Mouse (Mus musculus) heart, embryonic 11.5 days (tissue): ENCODE measurements around the gene Hist1h2bn. TPM values are rescaled to one million over a fixed set of nuclear protein-coding genes. Genes with fewer than 3 reads are reported as not detected.
"Not testable (repeated sequence)": the region's sequence is repeated elsewhere in the genome, so short reads cannot be mapped to it uniquely, and the experiment has no call there.

Experiments used
- ATAC-seq: fragments of 200-750 bp; cut with Nextera tagmentation; replicated peaks from 2 replicates; pipeline ENCODE4 v1.8.0; 2017; ENCODE audit warnings: moderate library complexity; ENCODE audit not compliant: insufficient number of reproducible peaks, low FRiP score, low TSS enrichment
- H3K27ac ChIP-seq: fragments of 300-500 bp; sonication (generic); 2 replicates; pipeline ENCODE4 v1.5.1; 2014; ENCODE audit warnings: mild to moderate bottlenecking, low read depth, low read length
- H3K27me3 ChIP-seq: fragments of 300-500 bp; sonication (generic); 2 replicates; pipeline ENCODE4 v1.6.1; 2014; ENCODE audit warnings: mild to moderate bottlenecking, low read length, mixed read lengths; ENCODE audit not compliant: control insufficient read depth, insufficient read depth
- H3K36me3 ChIP-seq: fragments of 300-500 bp; sonication (generic); 2 replicates; pipeline ENCODE4 v1.6.1; 2014; ENCODE audit warnings: mild to moderate bottlenecking, low read length, moderate library complexity, mixed read lengths; ENCODE audit not compliant: control insufficient read depth, insufficient read depth
- H3K4me1 ChIP-seq: fragments of 300-500 bp; sonication (generic); 2 replicates; pipeline ENCODE4 v1.6.1; 2014; ENCODE audit warnings: low read length; ENCODE audit not compliant: control insufficient read depth, insufficient read depth
- H3K4me2 ChIP-seq: fragments of 300-500 bp; sonication (generic); 2 replicates; pipeline ENCODE4 v1.6.1; 2014; ENCODE audit warnings: mild to moderate bottlenecking, moderate library complexity
- H3K4me3 ChIP-seq: fragments of 300-500 bp; sonication (generic); 2 replicates; pipeline ENCODE4 v1.5.1; 2014; ENCODE audit warnings: low read depth, low read length
- H3K9ac ChIP-seq: fragments of 300-500 bp; sonication (generic); 2 replicates; pipeline ENCODE4 v1.6.1; 2014; ENCODE audit warnings: mild to moderate bottlenecking, low read depth, low read length, moderate library complexity
- H3K9me3 ChIP-seq: fragments of 300-500 bp; sonication (generic); replicated peaks from 2 replicates; pipeline ENCODE4 v1.6.1; 2016; ENCODE audit warnings: low read length; ENCODE audit not compliant: control insufficient read depth
- WGBS: fragments of 180-500 bp; shearing (Covaris S2); extraction: QIAGEN DNeasy Blood & Tissue Kit; methylation state at CpG from one replicate; pipeline ENCODE4 v1.1.7; 2014; ENCODE audit not compliant: insufficient replicate concordance; 5-methylcytosine and 5-hydroxymethylcytosine counted together
- polyA plus RNA-seq: library from polyadenylated mRNA; unstranded; fragments of >200 nt; fragmentation: Nextera tagmentation; extraction: Ambion mirVana; gene quantifications from 2 replicates; pipeline ENCODE4 v1.2.1, GENCODE M21; 2014

The Hist1h2bn gene
- polyA plus RNA-seq, 1 experiment from 2014 or later = 2.0 TPM

DNA sequence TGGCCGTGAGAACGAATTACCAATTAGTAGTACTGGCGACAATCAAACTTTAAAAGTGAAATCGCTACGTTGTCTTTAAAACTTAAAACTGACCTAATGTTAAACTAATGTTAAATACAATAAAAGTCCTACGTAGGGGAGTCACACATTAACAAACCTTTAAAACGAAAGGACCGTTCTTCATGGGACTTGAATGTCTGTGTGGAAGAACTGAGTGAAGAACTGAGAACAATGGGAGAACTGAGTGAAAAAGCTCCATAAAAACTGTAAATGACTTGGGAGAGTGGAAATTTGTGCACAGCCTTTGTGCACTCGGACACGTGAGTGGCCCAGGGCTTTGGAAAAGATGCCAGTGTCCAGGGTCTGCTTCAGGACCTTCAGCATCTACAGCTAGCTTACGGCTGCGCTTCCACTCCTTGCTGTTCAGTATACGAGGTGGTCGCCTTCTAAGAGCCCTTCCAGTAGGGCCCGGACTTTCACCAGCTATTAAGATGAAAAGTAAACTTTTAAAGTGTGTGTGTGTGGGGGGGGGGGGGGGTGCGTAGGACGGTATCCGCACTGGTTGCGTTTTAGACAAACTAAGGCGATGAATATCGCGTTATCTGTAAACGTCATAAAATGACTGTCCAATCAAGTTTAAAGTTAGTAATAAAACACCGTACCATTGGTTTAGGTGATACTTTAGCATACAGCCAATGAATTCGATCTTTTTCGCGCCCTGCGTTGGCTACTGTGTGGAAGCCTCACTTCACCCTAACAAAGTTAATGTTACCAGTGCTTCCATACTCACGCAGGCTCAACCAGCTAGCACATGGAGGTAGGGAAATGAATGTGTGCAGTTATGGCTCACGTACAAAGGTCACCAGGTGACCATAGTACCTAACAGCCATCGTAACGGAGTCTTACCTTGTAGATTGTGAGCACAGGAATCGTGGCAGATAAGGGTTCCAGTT lies 25.2 kb downstream of the Hist1h2bn start:
- peak; percentile 73 for ATAC-seq

DNA sequence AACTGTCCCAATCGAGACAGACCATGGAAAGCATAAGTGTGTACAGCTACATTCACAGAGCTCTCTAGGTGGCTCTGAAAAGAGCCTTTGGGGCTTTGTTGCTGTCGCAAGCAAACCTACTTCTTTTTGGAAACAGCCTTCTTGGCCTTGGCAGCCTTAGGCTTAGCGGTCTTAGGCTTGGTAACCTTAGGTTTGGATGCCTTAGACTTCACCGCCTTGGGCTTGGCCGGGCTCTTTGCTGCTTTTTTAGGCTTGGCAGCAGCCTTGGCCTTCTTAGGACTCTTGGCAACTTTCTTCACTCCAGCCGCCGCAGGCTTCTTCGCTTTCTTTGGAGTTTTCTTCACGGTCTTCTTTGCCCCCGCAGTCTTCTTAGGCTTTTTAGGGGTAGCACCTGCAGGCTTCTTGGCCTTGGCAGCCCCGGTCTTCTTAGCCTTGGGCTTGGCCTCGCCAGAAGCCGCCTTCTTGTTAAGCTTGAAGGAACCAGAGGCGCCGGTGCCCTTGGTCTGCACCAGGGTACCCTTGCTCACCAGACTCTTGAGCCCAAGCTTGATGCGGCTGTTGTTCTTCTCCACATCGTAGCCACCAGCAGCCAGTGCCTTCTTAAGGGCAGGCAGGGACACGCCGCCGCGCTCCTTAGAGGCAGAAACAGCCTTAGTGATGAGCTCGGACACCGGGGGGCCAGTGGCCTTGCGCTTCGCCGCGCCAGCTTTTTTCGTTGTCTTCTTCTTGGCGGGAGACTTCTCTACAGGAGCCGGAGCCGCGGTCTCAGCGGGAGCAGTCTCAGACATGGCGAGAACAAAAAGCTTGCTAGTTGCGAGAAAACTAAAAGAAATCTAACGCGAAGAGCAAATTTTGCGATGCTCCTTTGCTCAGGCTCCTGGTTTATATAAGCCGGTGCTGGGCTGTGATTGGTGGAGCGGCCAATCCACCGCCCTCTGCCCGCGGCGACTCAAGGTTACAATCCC lies 26.1 kb downstream of the Hist1h2bn start, which contains the start of gene Hist1h1b:
Gene Hist1h1b (minus strand): TSS at position 859 of the 965 bp plus-strand sequence.
- Histone ChIP-seq H3K9ac (peak within 1 kb of the TSS; percentile 93), H3K27ac (peak within 1 kb of the TSS; percentile 96), H3K27me3 (no peaks in the 10 kb centered on the region), H3K4me1 (peaks cover 13% of the 10 kb centered on the region; the same call in 1 of the 2 replicates), H3K36me3 (no peaks in the 10 kb centered on the region), H3K9me3 (no peaks in the 10 kb centered on the region), H3K4me3 (peak within 1 kb of the TSS; percentile 67), H3K4me2 (peak within 1 kb of the TSS; percentile 97)
- ATAC-seq = peak; percentile 52
- WGBS = under 1% methylated on average over 44 of the region's 44 CpGs

More for the DNA sequence above, 25.2 kb downstream of the Hist1h2bn start:
- Histone ChIP-seq H3K4me3 (peak overlapping the region; percentile 67), H3K4me2 (peak overlapping the region; percentile 97), H3K9me3 (no peaks in the 10 kb centered on the region), H3K4me1 (peaks cover 8% of the 10 kb centered on the region; the same call in 1 of the 2 replicates), H3K27me3 (no peaks in the 10 kb centered on the region), H3K9ac (peak overlapping the region; percentile 93), H3K27ac (peak overlapping the region; percentile 96), H3K36me3 (no peaks in the 10 kb centered on the region)
- WGBS = 8% methylated on average over 33 of the region's 33 CpGs

DNA sequence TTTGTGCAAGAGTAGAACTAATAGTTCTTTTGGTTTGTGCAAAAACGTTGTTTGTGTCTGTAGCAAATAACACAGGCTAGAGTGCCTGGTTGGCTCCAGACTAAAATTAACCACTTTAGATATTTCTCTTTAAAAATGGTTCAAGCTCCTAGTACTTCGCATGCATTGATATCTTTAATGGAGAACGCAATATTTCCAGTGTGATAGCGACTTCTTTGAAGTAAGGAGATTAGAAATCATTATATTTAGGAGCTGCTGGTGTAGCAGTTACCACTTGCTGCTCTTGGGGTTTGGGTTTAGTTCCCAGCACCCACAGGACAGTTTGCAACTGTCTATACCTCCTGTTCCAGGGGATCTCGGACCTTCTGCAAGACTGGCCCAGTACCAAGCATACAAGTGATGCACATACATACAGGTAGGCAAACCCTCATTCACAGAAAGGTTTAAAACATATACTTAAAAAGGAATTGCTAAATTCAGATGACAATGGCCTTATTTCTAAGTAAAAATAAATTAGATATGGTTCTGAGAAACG lies 27.2 kb downstream of the Hist1h2bn start:
- Histone ChIP-seq H3K27me3 (no peaks in the 10 kb centered on the region), H3K27ac (peak overlapping the region; percentile 96; the same call in 1 of the 2 replicates), H3K9me3 (no peaks in the 10 kb centered on the region), H3K9ac (peak overlapping the region; percentile 93), H3K36me3 (no peaks in the 10 kb centered on the region), H3K4me3 (peak overlapping the region; percentile 67), H3K4me2 (peak overlapping the region; percentile 97), H3K4me1 (peaks cover 13% of the 10 kb centered on the region; the same call in 1 of the 2 replicates)
- WGBS = 45% methylated on average over 6 of the region's 6 CpGs
- no peak for ATAC-seq

- no peaks in the 10 kb centered on the region for H3K9me3 ChIP-seq
- no peak for ATAC-seq
These were observed 27.7 kb downstream of the Hist1h2bn start for GRCm38 (mm10) chr13:21781639-21782038.

DNA sequence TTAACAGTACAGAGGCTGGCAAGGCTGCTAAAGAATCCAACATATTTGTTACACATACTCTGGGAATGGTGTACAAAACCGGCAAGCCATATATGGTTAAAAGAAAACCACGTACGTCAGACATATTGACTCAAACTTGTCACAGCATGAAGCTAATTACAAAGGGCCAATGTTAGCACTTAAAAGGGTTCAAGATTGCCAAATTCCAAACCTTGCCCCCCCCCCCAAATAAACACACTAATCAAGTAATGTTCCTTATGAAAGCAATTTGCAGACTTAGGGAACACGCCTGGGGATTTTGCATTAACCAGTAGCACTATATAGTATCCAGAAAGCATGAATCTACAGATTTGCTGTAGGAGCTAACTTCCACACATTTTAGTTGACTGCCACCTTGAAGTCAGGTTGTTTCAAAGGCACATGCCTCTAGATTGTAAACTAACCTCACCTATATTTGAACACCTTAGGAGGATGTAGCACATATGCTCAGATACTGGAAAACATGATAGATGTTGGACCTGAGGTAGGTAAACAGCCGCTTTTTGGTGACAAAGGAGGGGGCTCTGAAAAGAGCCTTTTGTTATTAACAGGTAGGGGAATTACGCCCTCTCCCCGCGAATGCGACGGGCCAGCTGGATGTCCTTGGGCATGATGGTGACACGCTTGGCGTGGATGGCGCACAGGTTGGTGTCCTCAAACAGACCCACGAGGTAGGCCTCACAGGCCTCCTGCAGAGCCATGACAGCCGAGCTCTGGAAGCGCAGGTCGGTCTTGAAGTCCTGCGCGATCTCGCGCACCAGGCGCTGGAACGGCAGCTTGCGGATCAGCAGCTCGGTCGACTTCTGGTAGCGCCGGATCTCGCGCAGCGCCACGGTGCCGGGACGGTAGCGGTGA lies 28.7 kb downstream of the Hist1h2bn start:
- H3K27me3 ChIP-seq, ATAC-seq, H3K36me3 ChIP-seq, H3K9me3 ChIP-seq: not testable (repeated sequence)
- 2% methylated on average over 17 of the region's 35 CpGs for WGBS
- Histone ChIP-seq H3K4me3 (peak overlapping the region; percentile 39), H3K4me2 (peak overlapping the region; percentile 75), H3K27ac (peak overlapping the region; percentile 87), H3K9ac (peak overlapping the region; percentile 76), H3K4me1 (peaks cover 13% of the 10 kb centered on the region; the same call in 1 of the 2 replicates)

More at GRCm38 (mm10) chr13:21781639-21782038, 27.7 kb downstream of the Hist1h2bn start:
- 93% methylated on average over 1 of the region's 1 CpGs for WGBS
- Histone ChIP-seq H3K4me3 (no peak overlapping the region), H3K36me3 (no peaks in the 10 kb centered on the region), H3K27me3 (no peaks in the 10 kb centered on the region), H3K27ac (0 out of 2 replicates have a peak overlapping the region, but pooled peaks have one; percentile 35), H3K9ac (no peak overlapping the region), H3K4me1 (peaks cover 13% of the 10 kb centered on the region; the same call in 1 of the 2 replicates), H3K4me2 (no peak overlapping the region)

DNA sequence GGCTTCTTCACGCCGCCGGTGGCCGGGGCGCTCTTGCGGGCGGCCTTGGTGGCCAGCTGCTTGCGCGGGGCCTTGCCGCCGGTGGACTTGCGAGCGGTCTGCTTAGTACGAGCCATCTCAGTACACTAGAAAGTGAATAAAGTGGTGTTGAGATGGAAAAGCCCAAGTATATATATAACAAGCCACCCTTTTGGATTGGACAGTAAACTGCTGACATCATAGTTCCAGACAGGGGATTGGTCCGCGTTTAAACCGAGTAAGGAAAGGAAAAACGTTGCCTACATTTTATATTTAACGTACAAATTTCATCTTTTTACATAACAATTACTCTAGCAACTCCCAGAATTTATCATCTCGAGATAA lies 29.3 kb downstream of the Hist1h2bn start, which contains the start of gene Hist1h3i:
Gene Hist1h3i (minus strand): TSS at position 116 of the 363 bp plus-strand sequence.
- no peaks in the 10 kb centered on the region for H3K9me3 ChIP-seq
- H3K4me3 ChIP-seq = peak within 1 kb of the TSS; percentile 39
- peak within 1 kb of the TSS; percentile 75 for H3K4me2 ChIP-seq
- H3K4me1 ChIP-seq = peaks cover 13% of the 10 kb centered on the region; the same call in 1 of the 2 replicates
- WGBS = 0% methylated on average over 13 of the region's 20 CpGs
- no peaks in the 10 kb centered on the region for H3K27me3 ChIP-seq
- H3K9ac ChIP-seq = peak within 1 kb of the TSS; percentile 76
- peak; percentile 64 for ATAC-seq
- peak within 1 kb of the TSS; percentile 87 for H3K27ac ChIP-seq
- H3K36me3 ChIP-seq = no peaks in the 10 kb centered on the region

DNA sequence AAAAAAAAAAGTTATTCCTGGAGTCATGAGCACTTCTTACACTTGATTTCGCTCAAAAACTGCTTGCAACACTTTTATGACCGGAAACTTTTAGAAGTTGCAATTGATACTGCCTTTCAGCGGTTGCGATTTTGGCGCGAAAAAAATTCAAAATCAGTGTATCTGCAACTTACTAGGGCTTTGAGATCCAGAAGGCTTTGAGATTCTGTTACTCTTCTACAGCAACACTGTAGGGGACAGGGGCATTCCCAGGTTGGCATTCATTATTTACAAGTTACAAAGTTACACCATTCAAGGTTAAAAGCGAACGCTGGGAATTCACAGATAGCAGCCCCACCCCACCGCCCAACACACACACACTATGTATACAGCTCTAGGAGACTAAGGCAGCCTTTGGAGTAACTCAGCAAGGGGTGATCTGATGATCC lies 29.8 kb downstream of the Hist1h2bn start:
- Histone ChIP-seq H3K9ac (peak overlapping the region; percentile 71), H3K9me3 (no peaks in the 10 kb centered on the region), H3K36me3 (no peaks in the 10 kb centered on the region), H3K27ac (peak overlapping the region; percentile 82), H3K27me3 (no peaks in the 10 kb centered on the region), H3K4me2 (peak overlapping the region; percentile 75), H3K4me1 (peaks cover 13% of the 10 kb centered on the region; the same call in 1 of the 2 replicates), H3K4me3 (peak overlapping the region; percentile 39)
- WGBS = 3% methylated on average over 9 of the region's 9 CpGs
- ATAC-seq = no peak
